Mouse (Mus musculus) kidney, adult 11 months (tissue): ENCODE data around the gene Dennd1a.

ENCODE experiments used
- DNase-seq: peaks from one replicate; pipeline ENCODE4 v3.0.0; 2022

Dennd1a gene

DNA sequence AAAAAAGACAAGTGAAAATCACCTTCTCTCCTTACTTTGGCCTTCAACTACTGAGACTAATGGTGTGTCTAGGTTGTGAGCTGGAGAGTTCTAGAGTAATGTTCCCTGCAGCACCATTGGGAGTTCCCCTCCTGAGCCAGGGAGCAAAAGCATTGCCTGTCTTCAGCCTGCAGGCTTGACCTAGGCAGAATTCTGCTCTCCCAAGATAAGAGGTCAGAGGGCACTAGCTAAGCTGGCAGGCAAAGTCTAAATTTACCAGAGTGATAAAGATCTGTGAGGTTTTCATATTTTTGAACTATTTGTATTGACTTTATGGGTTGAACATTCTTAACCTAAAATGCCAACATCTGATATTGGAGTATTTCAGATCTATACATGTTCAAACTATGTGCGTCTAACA, 125.7 kb downstream of the Dennd1a start:
- DNase-seq = no peak

DNA sequence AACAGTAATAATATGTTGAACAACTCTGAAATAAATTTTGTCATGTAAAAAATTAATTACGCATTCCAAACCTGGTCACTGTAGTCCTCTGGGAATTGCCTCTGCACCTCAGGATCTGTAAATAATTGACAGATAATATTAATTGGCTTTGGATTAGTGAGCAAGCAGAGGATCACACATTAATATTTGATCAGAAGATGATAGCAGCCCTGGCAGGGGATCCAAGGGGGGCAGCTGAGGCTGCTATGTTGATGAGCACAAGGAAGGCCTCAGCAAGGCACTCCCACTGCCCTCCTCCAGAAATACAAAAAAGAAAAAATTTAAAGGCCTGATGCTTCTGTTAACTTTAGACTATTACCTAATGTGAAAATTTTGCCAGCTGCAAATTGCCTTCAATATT, 127.5 kb downstream of the Dennd1a start:
- peak; percentile 25 for DNase-seq

GRCm38 (mm10) chr2:38157002-38157401, 130.2 kb downstream of the Dennd1a start:
- no peak for DNase-seq

DNA sequence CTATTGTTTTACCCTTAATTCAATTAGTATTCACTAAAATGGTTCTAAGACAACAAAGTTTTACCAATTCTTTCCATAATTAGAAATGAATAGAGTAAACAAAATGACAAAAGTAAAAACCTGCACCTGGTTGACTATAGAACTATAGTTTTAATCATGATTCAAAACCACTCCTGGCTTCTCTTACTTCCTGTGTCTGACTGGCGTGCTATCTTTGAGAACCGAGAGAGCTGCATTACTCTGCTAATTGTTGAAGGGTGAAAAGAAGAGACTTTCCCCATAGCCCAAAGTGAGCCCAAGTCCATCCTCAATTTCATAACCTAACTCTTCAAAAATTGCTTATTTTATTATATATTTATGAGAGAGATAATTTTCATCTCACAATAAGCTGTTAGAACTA, 131.2 kb downstream of the Dennd1a start:
- DNase-seq = no peak

DNA sequence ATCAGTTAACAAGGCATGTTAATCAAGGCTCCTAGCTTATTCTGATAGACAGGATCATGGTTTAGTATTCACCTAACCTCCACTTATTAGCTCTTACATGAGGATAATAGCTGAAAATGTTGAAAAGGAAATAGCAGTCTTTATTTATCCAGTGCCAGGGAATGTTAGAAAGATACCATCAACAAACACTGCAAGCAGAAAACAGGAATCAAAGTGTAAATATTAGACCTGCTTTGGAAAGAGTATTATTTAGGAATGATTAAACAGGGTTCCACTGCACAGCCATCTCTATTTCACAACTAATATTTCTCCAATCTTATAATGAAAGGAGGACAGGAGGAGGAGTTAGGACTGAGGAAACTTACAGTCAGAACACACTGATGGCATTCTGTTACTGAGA, 142.4 kb downstream of the Dennd1a start:
- no peak for DNase-seq

DNA sequence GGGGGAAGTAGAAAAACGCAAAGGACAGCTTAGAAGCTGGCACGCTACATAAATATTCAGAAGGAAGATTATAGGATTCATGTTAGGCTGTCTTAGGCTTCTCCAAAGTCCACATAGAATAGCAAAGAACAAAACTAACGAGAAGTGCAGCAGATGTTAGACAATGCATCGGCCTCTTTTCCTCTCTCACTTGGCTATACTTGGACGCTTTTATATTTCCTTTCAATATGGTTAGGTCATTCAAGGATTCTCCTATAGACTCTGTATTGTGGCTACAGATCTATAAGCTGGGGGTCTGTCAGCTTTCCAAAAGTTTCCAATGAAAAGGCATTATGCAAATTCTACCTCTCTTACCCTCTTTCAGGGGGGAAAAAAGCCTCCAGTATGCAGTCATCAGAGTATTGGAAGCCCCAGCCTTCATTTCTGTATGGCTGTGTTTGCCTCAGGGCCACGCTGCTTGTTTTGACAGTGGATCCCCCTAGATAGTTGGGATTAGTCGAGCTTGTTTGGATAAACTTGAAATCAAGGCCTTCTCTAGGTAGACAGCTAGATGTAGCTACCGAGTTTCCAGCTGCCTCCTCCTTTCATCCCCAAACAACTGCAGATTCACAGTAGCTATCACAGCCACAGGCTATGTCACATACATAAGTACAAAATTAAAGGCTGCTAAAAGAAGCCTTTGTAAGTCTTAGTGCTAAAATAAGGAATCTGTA, 143.0 kb downstream of the Dennd1a start:
- no peak for DNase-seq

DNA sequence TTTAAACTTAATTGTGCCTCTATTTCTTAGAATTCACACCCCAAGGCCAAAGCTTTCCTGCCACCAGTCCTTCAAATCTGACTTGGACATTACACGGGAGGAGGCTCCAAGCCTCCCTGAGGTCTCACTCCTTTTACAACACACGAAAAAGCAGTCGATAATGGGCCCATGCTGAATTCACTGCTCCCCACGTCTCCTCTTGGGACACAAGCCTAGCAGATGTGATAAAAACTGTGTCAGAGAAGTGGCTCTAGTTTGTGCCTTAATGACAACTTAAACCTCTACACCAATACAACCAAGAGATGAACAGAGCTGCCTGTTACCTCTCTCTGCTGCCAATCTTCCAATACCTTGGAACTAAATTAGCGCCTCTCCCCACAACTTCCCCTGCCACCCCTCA, 144.3 kb downstream of the Dennd1a start:
- no peak for DNase-seq

DNA sequence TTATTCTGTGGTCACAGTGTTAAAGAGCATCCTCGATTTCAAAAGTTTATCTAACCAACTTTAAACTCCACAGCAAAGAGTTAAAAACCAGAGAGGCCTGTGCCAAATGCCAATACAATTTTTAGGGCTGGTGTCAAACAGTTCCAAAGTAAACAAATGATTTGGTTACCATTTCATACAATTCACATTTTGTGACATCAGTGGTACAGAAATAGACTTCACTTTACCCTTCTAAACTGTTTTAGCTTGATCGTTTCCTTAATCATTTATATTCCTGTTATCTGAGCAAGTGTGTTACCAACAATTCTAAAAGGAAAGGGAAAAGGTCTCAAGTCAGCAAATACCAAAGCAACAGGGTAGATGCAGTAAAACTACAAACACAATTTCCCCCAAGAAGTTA, 145.0 kb downstream of the Dennd1a start:
- no peak for DNase-seq

- no peak for DNase-seq
Measured at GRCm38 (mm10) chr2:38139536-38139935, 147.7 kb downstream of the Dennd1a start.

- no peak for DNase-seq
Measured at GRCm38 (mm10) chr2:38137086-38137485, 150.1 kb downstream of the Dennd1a start.

- no peak for DNase-seq
Measured at GRCm38 (mm10) chr2:38135427-38135826, 151.8 kb downstream of the Dennd1a start.

GRCm38 (mm10) chr2:38133036-38133825, 154.0 kb downstream of the Dennd1a start:
- DNase-seq = no peak

DNA sequence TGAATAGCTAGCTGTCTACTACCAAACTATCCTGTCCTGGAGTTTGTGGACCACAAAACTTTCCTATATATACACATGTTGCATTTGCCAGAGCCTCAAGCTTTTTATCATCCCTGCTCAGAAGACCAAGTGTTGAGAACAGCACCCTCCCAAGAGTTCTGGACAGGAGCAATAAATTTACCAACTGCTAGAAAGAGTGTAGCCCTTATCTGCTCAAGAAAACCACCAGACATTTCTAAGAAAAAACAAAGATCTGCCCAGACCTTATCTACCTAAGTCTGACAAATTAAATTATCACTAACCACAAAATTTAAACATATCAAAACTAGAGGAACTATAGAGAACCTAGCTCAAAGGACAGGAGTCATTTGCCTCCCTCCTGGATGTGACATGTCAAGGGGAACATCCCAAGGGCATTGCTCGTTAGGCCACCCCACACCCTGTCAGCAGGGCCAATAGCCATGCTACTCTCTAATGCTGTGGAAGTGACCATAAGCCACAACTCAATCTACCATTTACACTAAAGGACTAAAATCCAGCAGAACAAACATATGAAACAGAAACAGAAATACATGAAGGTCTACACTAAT, 154.9 kb downstream of the Dennd1a start:
- no peak for DNase-seq

- DNase-seq = no peak
Measured at GRCm38 (mm10) chr2:38131538-38131937, 155.7 kb downstream of the Dennd1a start.

DNA sequence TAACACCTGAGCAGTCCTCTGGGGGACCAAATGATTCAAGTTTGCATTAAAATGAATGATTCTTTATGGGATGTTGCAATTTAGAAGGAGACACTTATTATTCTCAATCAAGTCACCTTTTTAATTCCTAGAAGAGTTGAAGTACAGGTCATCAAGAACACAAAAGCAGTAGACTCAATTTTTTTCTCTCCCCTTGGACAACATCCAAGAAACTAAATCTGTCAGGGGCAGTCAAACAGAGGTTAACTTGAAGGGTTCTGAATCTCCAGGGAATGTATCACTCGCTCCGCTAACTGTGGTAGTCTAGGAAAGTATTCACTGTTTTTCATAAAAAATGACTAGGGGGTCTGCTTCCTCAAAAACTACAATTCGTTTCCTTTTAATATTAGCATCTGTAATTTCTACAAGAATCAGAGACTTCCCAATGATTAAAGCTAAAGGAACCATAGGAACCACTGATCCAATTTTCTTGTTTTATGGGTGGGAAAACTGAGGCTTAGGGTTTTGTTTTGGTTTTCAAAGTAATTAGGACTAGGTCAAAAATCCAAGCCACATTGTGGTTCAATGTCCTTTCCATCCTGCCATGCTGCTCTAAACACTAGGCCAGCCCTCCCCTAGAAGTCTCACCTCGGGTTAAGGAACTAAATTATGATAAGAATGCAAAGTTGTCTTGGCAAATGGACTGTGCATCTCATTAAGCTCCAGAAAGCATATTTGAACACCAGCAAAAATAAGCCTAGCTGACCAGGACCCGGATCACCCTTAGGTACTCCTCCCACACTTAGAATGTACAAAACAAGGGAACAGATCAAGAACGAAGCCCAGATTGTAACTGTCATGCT, 157.0 kb downstream of the Dennd1a start:
- DNase-seq = peak; percentile 17

DNA sequence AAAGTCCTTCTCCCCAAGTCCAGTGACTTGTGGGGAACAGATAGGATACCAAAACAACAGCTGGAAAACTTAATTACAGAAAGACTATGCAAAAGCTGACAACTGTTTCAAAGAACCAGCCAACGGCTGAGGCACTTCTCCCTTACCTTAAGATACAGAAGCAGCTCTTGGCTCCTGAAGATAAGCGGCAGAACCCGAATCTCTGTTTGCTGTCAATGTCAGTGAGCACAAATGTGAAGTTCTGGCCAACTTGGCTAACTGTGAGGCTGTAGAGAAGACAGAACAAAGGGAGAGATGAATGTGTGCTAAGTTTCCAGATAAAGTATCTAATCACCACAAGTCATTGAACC, 160.8 kb downstream of the Dennd1a start:
- DNase-seq = no peak

- DNase-seq = no peak
Measured at GRCm38 (mm10) chr2:38125671-38126382, 161.4 kb downstream of the Dennd1a start.

GRCm38 (mm10) chr2:38124727-38125126, 162.5 kb downstream of the Dennd1a start:
- no peak for DNase-seq

DNA sequence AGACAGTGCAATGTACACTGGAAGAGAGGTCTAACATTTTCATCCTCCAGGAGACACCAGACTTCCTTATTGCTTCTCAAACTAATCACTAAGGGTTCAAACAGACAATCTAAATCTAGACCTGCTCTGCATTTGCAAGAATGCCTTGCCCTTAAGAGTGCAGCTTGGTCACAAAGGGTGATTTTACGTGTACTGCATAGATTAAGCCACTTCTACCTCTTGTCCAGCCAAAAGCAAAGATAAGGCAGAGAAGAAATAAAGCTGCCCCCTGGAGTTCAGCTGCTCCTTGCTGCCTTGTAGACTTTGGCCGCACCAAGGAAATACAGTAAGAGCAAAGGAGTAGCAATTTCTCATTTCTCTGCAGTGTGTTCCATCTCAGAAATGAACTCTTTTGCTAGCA, 172.2 kb downstream of the Dennd1a start:
- no peak for DNase-seq

DNA sequence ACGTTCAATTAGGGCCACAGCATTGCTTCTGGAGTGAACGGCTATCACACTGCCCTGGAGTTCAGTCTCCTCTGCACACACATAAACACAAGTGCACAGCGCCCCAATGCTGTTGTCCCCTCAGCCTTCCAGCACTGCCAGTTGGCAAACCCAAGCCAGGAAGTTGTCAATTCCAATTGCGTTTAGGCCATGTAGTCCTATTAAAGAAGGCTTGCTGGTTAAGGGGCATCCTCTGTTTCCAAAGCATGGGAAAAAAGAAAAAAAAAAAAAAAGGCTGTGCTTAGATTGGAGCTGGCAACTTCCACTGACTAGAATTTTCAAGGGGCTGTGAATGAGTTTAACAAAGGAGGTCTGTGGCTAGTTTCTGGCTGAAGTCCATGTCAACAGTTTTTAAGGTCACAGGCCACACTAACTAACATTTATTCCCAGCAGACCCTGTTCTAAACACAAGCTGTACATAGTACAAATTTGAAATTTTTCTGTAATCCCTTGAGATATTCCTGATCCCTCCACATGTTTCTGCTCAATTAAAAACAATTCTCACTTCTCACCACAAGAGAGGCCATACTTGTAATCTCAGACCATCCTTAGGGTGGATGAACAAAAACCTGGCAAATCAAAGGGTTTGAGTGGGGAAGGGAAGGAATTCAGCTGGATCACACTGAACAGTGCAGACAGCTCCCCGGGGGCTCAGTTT, 175.4 kb downstream of the Dennd1a start:
- DNase-seq = no peak

- no peak for DNase-seq
Measured at GRCm38 (mm10) chr2:38108586-38108985, 178.6 kb downstream of the Dennd1a start.

DNA sequence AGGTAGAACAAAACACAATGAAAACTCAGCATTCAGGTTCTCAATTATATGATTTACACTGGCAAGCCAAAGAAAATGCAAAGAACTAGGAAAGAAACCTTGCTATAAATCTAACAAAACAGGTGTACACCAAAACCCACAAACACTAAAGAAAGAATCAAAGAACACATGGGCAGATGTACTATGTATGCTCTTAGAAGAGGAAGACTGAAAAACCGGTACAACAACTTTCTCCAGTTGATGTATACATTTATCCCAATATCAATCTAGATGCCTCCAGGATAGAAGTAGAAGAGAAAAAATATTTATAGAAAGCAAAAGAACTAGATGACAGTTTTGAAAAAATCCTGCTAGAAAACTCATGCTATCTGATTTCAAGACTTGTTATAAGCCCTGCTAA, 184.5 kb downstream of the Dennd1a start:
- no peak for DNase-seq
